Mouse (Mus musculus): Measurements from ENCODE around the gene Eif1ax. TPM values are rescaled to one million over a fixed set of nuclear protein-coding genes. Genes with fewer than 3 reads are reported as not detected.

The Eif1ax gene
- polyA plus RNA-seq, 1 experiment from 2014 or later = 128 TPM

Other genes starting within 250 kb of the Eif1ax start
- gene Rps6ka3, start 161.9 kb upstream of the Eif1ax start, polyA plus RNA-seq (2015; fragmentation: Nextera tagmentation; extraction: Ambion mirVana) = 4.6 and 4.8 TPM in 2 replicates
- gene Map7d2, start 42.4 kb downstream of the Eif1ax start, polyA plus RNA-seq (2015; fragmentation: Nextera tagmentation; extraction: Ambion mirVana) = 1.5 and 2.0 TPM in 2 replicates
- 24.1 and 24.4 TPM in 2 replicates for gene Bclaf3, start 154.5 kb downstream of the Eif1ax start, polyA plus RNA-seq (2015; fragmentation: Nextera tagmentation; extraction: Ambion mirVana)